Mouse (Mus musculus) heart, adult 2 months (tissue): ENCODE data around the gene Mov10.

Experiments used
- CTCF ChIP-seq: fragments of 200-600 bp; IDR thresholded peaks from 2 replicates; pipeline ENCODE4 v1.8.1; 2022; ENCODE audit warnings: antibody characterized with exemption, mild to moderate bottlenecking, moderate library complexity
- POLR2A ChIP-seq: fragments of 200-500 bp; IDR thresholded peaks from 2 replicates; pipeline ENCODE4 v1.6.1; 2011; ENCODE audit warnings: mild to moderate bottlenecking, low read depth, low read length, control low read depth; ENCODE audit not compliant: insufficient read depth

DNA sequence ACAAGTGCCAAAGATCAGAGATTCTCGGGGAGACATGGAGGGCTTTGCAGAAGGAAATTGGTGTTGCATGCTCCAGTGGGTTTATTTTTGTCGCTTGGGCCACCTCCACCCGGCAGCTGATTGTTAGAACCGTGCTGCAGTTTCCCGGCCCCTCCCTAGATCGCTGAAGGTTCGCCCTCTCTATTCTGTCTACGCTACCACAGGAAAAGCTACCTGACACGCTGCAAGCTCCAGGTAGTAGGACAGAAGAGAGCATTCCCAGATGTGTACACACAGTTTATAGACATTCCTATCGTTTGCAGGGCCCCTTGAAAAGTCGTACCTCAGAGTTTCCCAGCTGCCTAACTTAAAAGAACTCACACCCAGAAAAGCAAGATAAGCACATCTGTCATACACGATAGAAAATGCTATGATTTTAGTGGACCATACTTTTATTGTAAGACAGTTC lies 47.0 kb upstream of the Mov10 start:
- TF ChIP-seq CTCF (no peak), POLR2A (no peak)
